Comparison of ENCODE assay signal across 8 mouse cellular contexts in the genomic region with DNA sequence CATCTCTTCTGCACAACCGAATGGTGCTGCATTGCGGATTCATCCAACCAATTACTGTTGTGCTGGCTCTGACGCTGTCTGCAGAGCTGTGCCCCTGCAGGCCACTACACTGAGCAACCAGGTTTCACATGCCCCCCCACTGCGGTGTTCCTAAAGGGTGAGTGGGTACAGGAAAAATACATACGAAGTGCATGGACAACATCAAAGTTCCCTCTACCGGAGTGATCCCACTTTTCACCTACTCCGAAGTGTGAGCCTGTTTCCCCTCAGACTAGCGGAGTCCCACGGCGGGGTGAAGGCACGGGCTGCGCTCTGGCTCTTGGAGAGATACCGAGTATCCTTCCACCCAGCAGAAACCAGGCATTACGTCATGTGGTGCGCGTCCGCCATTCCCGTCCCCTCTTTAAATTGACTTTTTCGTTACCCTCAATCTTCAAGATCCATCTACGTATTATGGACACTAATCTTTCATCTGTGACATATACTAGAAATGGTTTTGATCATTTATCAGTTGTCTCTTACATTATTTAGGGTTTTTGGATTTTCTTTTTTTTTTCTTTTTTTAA. TPM values are rescaled to one million over a fixed set of nuclear protein-coding genes. Genes with fewer than 3 reads are reported as not detected.
DNase-seq lines count a peak whose midpoint lies in the region; ATAC-seq lines count a peak whose summit lies in the region.

No protein-coding gene starts in this region.

- peaks cover 7% of the 10 kb centered on the region for H3K4me1 ChIP-seq in brown adipose tissue, adult 24 weeks (ENCODE audit: control insufficient read depth, insufficient read depth, insufficient read length, low read length)
- H3K4me1 ChIP-seq in heart, embryonic 14.5 days (ENCODE audit: control insufficient read depth in 2 of 2, insufficient read depth in 2 of 2, low read length in 2 of 2) = peaks cover 5 to 14% of the 10 kb centered on the region in 2 experiments; a peak in 3 of 4 replicates
- peaks cover 19% of the 10 kb centered on the region for H3K4me1 ChIP-seq in liver, embryonic 13.5 days (replicated peaks)
- H3K4me1 ChIP-seq in stomach, embryonic 15.5 days = peaks cover 12% of the 10 kb centered on the region

- H3K4me2 ChIP-seq in heart, embryonic 14.5 days (ENCODE audit: low read length) = peak overlapping the region; percentile 94
- peak overlapping the region; percentile 89 for H3K4me2 ChIP-seq in liver, embryonic 13.5 days
- peak overlapping the region; percentile 90 for H3K4me2 ChIP-seq in stomach, embryonic 15.5 days

- DNase-seq in fibroblast of lung, adult 2 months (ENCODE audit: low read depth) = peak; percentile 84
- peak; percentile 88 for DNase-seq in kidney, postnatal 14 days
- peak; percentile 72 for DNase-seq in liver, embryonic 13.5 days
- DNase-seq in neural tube, embryonic 10.5 days (ENCODE audit: extremely low spot score, low spot score) = peak; percentile 91

- H3K9ac ChIP-seq in heart, embryonic 14.5 days (ENCODE audit: low read length) = peak overlapping the region; percentile 89
- H3K9ac ChIP-seq in liver, embryonic 13.5 days = peak overlapping the region; percentile 85
- H3K9ac ChIP-seq in stomach, embryonic 15.5 days = peak overlapping the region; percentile 53; the same call in 1 of the 2 replicates

- peak; percentile 78 for ATAC-seq in CD4-positive, CD25-positive, alpha-beta regulatory T cell, adult 4 months
- ATAC-seq in heart, embryonic 14.5 days (ENCODE audit: insufficient number of reproducible peaks, insufficient read depth, low FRiP score, low read depth) = peak; percentile 84
- ATAC-seq in liver, embryonic 13.5 days (ENCODE audit: low read depth) = peak; percentile 79
- peak; percentile 89 for ATAC-seq in stomach, embryonic 15.5 days (ENCODE audit: insufficient read depth, low FRiP score, low read depth)

- no peaks in the 10 kb centered on the region for H3K9me3 ChIP-seq in heart, embryonic 14.5 days (ENCODE audit: control insufficient read depth, low read length)
- H3K9me3 ChIP-seq in liver, embryonic 13.5 days (replicated peaks) = no peaks in the 10 kb centered on the region
- no peaks in the 10 kb centered on the region for H3K9me3 ChIP-seq in stomach, embryonic 15.5 days

- under 1% methylated on average over 20 of the region's 20 CpGs for WGBS in heart, embryonic 14.5 days
- WGBS in liver, embryonic 13.5 days (ENCODE audit: insufficient replicate concordance) = under 1% methylated on average over 20 of the region's 20 CpGs
- WGBS in stomach, embryonic 15.5 days = under 1% methylated on average over 20 of the region's 20 CpGs

- peak overlapping the region; percentile 99 for H3K4me3 ChIP-seq in brown adipose tissue, adult 24 weeks (ENCODE audit: insufficient read depth, low read depth, low read length)
- peak overlapping the region; percentile 66 to 80 for H3K4me3 ChIP-seq in heart, embryonic 14.5 days (ENCODE audit: control insufficient read depth in 1 of 2, insufficient read depth in 1 of 2, low read depth in 1 of 2, low read length in 2 of 2)
- peak overlapping the region; percentile 77 for H3K4me3 ChIP-seq in liver, embryonic 13.5 days (replicated peaks)
- H3K4me3 ChIP-seq in stomach, embryonic 15.5 days (replicated peaks) = peak overlapping the region; percentile 75

- no peaks in the 10 kb centered on the region for H3K27me3 ChIP-seq in heart, embryonic 14.5 days (ENCODE audit: control insufficient read depth, insufficient read depth, low read length)
- no peaks in the 10 kb centered on the region for H3K27me3 ChIP-seq in liver, embryonic 13.5 days
- H3K27me3 ChIP-seq in stomach, embryonic 15.5 days (replicated peaks) = no peaks in the 10 kb centered on the region

- peak overlapping the region; percentile 99 for H3K27ac ChIP-seq in brown adipose tissue, adult 24 weeks (replicated peaks; ENCODE audit: low read depth, low read length)
- H3K27ac ChIP-seq in heart, embryonic 14.5 days (replicated peaks in 1 of 2; ENCODE audit: control insufficient read depth in 1 of 2, insufficient read depth in 1 of 2, low read depth in 2 of 2, low read length in 2 of 2) = peak overlapping the region; percentile 99 to 100
- peak overlapping the region; percentile 90 for H3K27ac ChIP-seq in liver, embryonic 13.5 days
- peak overlapping the region; percentile 100 for H3K27ac ChIP-seq in stomach, embryonic 15.5 days

- no peaks in the 10 kb centered on the region for H3K36me3 ChIP-seq in heart, embryonic 14.5 days (ENCODE audit: control insufficient read depth, insufficient read depth, low read length)
- no peaks in the 10 kb centered on the region for H3K36me3 ChIP-seq in liver, embryonic 13.5 days
- no peaks in the 10 kb centered on the region for H3K36me3 ChIP-seq in stomach, embryonic 15.5 days

RNA-seq across cellular contexts. Expression of gene Hlcs, which starts 0.6 kb away (rescaled TPM):
- polyA plus RNA-seq in CD4-positive, CD25-positive, alpha-beta regulatory T cell, adult 4 months (2017; shearing (Covaris generic)) = 1 to 10 TPM; 7.3 to 9.3 TPM
- 3.7 and 6.6 TPM in 2 replicates for polyA plus RNA-seq in brown adipose tissue, adult 24 weeks (2012; ENCODE audit: insufficient read depth, insufficient read length, missing spikeins)
- polyA plus RNA-seq in heart, embryonic 14.5 days (2014; fragmentation: Nextera tagmentation; extraction: Ambion mirVana) = 7.6 and 8.1 TPM in 2 replicates
- polyA plus RNA-seq in liver, embryonic 13.5 days (2015; fragmentation: Nextera tagmentation; extraction: Ambion mirVana) = 2.5 and 2.9 TPM in 2 replicates
- polyA plus RNA-seq in stomach, embryonic 15.5 days (2015; fragmentation: Nextera tagmentation; extraction: Ambion mirVana) = 9.1 and 11.2 TPM in 2 replicates

RNA-seq across cellular contexts. Expression of gene Ripply3, which starts 15.5 kb away (rescaled TPM):
- polyA plus RNA-seq in CD4-positive, CD25-positive, alpha-beta regulatory T cell, adult 4 months (2017; shearing (Covaris generic)) = 1 to 10 TPM in 1 of 2 experiments, under 1 TPM in 1; 0.95 to 1.1 TPM
- 1.3 and 2.5 TPM in 2 replicates for polyA plus RNA-seq in brown adipose tissue, adult 24 weeks (2012; ENCODE audit: insufficient read depth, insufficient read length, missing spikeins)
- 5.1 and 5.5 TPM in 2 replicates for polyA plus RNA-seq in heart, embryonic 14.5 days (2014; fragmentation: Nextera tagmentation; extraction: Ambion mirVana)
- 1.5 and 1.7 TPM in 2 replicates for polyA plus RNA-seq in liver, embryonic 13.5 days (2015; fragmentation: Nextera tagmentation; extraction: Ambion mirVana)
- polyA plus RNA-seq in stomach, embryonic 15.5 days (2015; fragmentation: Nextera tagmentation; extraction: Ambion mirVana) = 7.6 and 7.9 TPM in 2 replicates

RNA-seq across cellular contexts. Expression of gene Ttc3, which starts 57.7 kb away (rescaled TPM):
- 10 to 100 TPM; 64.7 to 82.6 TPM for polyA plus RNA-seq in CD4-positive, CD25-positive, alpha-beta regulatory T cell, adult 4 months (2017; shearing (Covaris generic))
- polyA plus RNA-seq in brown adipose tissue, adult 24 weeks (2012; ENCODE audit: insufficient read depth, insufficient read length, missing spikeins) = 13.1 and 18.5 TPM in 2 replicates
- polyA plus RNA-seq in heart, embryonic 14.5 days (2014; fragmentation: Nextera tagmentation; extraction: Ambion mirVana) = 186 and 200 TPM in 2 replicates
- polyA plus RNA-seq in liver, embryonic 13.5 days (2015; fragmentation: Nextera tagmentation; extraction: Ambion mirVana) = 29.6 and 31.9 TPM in 2 replicates
- 177 and 183 TPM in 2 replicates for polyA plus RNA-seq in stomach, embryonic 15.5 days (2015; fragmentation: Nextera tagmentation; extraction: Ambion mirVana)

RNA-seq across cellular contexts. Expression of gene Pigp, which starts 58.9 kb away (rescaled TPM):
- 10 to 100 TPM; 69.4 to 71.7 TPM for polyA plus RNA-seq in CD4-positive, CD25-positive, alpha-beta regulatory T cell, adult 4 months (2017; shearing (Covaris generic))
- 88.8 and 109 TPM in 2 replicates for polyA plus RNA-seq in brown adipose tissue, adult 24 weeks (2012; ENCODE audit: insufficient read depth, insufficient read length, missing spikeins)
- polyA plus RNA-seq in heart, embryonic 14.5 days (2014; fragmentation: Nextera tagmentation; extraction: Ambion mirVana) = 89.0 and 117 TPM in 2 replicates
- 55.5 and 58.3 TPM in 2 replicates for polyA plus RNA-seq in liver, embryonic 13.5 days (2015; fragmentation: Nextera tagmentation; extraction: Ambion mirVana)
- polyA plus RNA-seq in stomach, embryonic 15.5 days (2015; fragmentation: Nextera tagmentation; extraction: Ambion mirVana) = 121 and 126 TPM in 2 replicates

Comparison
In these comparisons a context has a peak if more than half of its experiments do, and no peak if none do; other contexts are left out.
1. Peak in every context shown above with its lines: DNase-seq, ATAC-seq, H3K4me3 ChIP-seq and H3K27ac ChIP-seq.